Mouse (Mus musculus) heart, adult 11 months (tissue): Measurements from ENCODE around the gene Olfr1264.

Source experiments
- DNase-seq: peaks from one replicate; pipeline ENCODE4 v3.0.0; 2022

Gene Olfr1264

DNA sequence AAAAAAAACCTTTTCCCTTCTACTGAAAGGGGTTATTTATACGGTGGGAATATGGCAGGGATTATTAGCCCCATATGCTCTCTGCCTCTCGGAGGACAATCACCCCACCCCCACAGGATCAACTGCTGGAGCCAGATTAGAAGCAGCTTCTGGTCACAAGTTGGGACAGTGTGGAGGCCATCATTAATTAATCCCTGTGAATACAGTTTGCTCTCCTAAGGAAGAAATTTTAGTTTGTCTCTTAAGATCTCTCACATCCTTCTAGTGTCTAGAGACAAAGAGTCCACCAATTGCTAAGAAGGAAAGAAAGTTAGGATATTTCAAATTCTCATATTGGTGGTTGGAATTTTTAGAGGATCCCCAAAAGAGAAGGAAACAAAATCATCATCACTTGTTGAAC, at the start of gene Olfr1264:
Gene Olfr1264 (minus strand): TSS at position 101 of the 400 bp plus-strand sequence.
- no peak for DNase-seq

DNA sequence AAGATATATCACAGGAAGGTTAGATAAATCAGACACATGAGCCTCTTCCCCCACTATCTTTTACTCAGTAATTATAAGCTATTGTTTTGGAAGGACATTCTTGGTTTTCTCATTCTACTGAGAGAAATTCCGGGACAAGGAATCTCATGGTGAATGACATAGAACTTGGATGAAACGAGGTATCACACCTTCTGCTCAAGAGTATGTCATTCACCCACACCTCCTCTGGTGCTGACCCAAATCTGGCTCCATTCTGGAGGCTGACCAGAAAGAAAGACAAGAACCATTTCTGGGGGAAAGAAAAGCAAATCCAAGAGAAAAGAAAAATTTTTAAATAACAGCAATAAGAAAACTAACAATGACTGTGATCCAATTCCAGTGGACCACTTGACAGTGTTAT, 44.7 kb upstream of the Olfr1264 start:
- DNase-seq, result no peak

DNA sequence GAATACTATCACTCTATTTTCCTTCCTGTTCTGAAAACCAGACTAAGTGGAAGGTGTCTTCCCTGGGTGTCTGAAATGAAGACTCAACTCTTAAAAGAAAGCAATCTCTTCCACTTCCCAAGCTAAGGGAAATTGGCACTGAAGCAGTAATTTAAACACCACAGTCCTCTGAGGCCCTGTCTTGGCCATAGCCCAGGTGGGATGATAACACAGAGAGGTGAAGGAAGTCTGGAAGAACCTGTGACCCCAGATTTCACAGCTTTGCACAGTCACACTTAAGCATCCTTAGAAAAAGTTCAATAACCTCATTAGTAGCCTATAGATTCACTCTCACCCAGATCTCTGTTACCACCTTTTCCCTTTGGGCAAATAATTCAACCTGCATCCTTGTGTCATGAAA, 38.1 kb upstream of the Olfr1264 start, which contains the start of gene Olfr140:
Gene Olfr140 (minus strand): TSS at position 101 of the 400 bp plus-strand sequence.
- DNase-seq, result no peak

- no peak for DNase-seq
These were observed 9.7 kb upstream of the Olfr1264 start, which contains the start of gene Olfr1265 for GRCm38 (mm10) chr2:90035037-90035436. TSS of gene Olfr1265 (plus strand) at chr2:90035337.

- no peak for DNase-seq
These were observed 13.5 kb downstream of the Olfr1264 start, which contains the start of gene Olfr1263 for GRCm38 (mm10) chr2:90011831-90012230. TSS of gene Olfr1263 (plus strand) at chr2:90012131.

DNA sequence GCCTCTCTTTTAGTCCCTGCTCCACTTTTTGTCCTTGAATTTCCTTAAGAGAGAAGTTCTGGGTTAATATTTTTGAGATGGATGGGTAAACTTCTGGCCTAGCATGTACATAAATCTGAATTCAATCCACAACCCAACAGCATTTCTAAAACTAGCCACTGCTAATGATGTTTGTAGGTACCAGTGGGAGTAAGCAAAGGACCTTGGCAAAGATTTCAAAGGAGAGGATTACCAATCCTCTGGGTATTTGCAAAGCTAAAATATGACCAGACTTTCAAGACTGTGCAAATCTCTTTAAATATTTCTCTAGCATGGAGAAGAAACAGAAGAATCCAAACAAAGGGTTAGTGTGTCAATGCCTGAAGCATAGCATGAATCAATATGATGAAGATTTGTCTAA, 25.5 kb downstream of the Olfr1264 start, which contains the start of gene Olfr1262:
Gene Olfr1262 (plus strand): TSS at position 301 of the 400 bp plus-strand sequence.
- DNase-seq, result no peak

- no peak for DNase-seq
These were observed 34.5 kb downstream of the Olfr1264 start, which contains the start of gene Olfr1261 for GRCm38 (mm10) chr2:89990921-89991320. TSS of gene Olfr1261 (plus strand) at chr2:89991221.

DNA sequence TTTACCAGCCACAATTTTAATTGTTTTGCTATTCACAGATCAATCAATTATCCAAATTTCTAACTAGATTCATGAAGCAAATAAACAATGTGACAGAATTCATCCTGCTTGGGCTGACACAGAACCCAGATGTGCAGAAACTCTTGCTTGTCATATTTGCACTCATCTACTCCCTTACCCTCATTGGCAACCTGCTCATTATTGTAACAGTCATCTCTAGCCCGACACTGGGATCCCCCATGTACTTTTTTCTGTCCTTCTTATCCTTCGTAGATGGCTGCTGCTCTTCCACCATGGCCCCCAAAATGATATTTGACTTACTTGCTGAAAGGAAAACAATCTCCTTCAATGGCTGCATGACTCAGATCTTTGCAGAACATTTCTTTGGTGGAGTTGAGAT, 47.7 kb downstream of the Olfr1264 start:
- no peak for DNase-seq

DNA sequence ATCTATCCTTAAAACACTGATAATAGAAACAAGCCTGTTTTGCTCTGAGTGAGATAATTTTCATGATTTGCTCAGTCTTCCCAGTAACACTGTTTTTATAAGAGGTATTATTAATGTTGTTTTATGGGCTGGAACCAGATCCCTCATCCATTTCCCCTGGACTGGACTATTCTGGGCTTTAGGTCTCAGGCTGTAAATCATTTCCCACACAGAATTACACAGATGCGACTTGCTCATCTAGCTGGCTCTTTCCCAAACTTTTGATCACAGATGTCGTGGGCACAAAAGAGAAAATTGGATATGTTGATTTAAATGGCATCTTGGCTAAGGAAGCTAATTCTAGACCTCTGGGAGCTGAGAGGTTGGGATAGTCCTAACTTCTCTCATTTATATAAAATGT, 51.2 kb downstream of the Olfr1264 start, which contains the start of gene Olfr1260:
Gene Olfr1260 (plus strand): TSS at position 157 of the 400 bp plus-strand sequence.
- DNase-seq, result no peak
